8 mouse cellular contexts compared by ENCODE assay signal in genomic region chr4:125084403-125085345, GRCm38 (mm10). TPM values are rescaled to one million over a fixed set of nuclear protein-coding genes. Genes with fewer than 3 reads are reported as not detected.
DNase-seq lines count a peak whose midpoint lies in the region; ATAC-seq and TF ChIP-seq lines count a peak whose summit lies in the region.

TSS of gene Meaf6 (plus strand) at chr4:125085134.

- peaks cover 26% of the 10 kb centered on the region for H3K36me3 ChIP-seq in forebrain, embryonic 14.5 days (ENCODE audit: control insufficient read depth, insufficient read depth, low read length)
- no peaks in the 10 kb centered on the region; the same call in 1 of the 2 replicates for H3K36me3 ChIP-seq in liver, embryonic 16.5 days (ENCODE audit: control insufficient read depth, insufficient read depth)
- peaks cover 26% of the 10 kb centered on the region for H3K36me3 ChIP-seq in neural tube, embryonic 12.5 days
- H3K36me3 ChIP-seq in stomach, postnatal 0 days (ENCODE audit: control insufficient read depth, insufficient read depth, low read length) = 0 out of 2 replicates have a peak, but pooled peaks cover under 1% of the 10 kb centered on the region

- peak; percentile 76 for TF ChIP-seq CTCF in stomach, postnatal 0 days (IDR thresholded peaks at IDR 0.05; ENCODE audit: low read depth)

- H3K27me3 ChIP-seq in forebrain, embryonic 14.5 days (replicated peaks; ENCODE audit: control insufficient read depth, insufficient read depth, low read length) = no peaks in the 10 kb centered on the region
- H3K27me3 ChIP-seq in liver, embryonic 16.5 days (ENCODE audit: control insufficient read depth, insufficient read depth, low read depth, low read length) = no peaks in the 10 kb centered on the region
- no peaks in the 10 kb centered on the region for H3K27me3 ChIP-seq in neural tube, embryonic 12.5 days (replicated peaks)
- no peaks in the 10 kb centered on the region for H3K27me3 ChIP-seq in stomach, postnatal 0 days (ENCODE audit: control insufficient read depth, insufficient read depth, low read length)

- peak within 1 kb of the TSS; percentile 87 for H3K4me2 ChIP-seq in forebrain, embryonic 14.5 days (ENCODE audit: low read length)
- peak within 1 kb of the TSS; percentile 79 for H3K4me2 ChIP-seq in liver, embryonic 16.5 days (ENCODE audit: low read depth, low read length)
- H3K4me2 ChIP-seq in neural tube, embryonic 12.5 days (replicated peaks) = peak within 1 kb of the TSS; percentile 68
- peak within 1 kb of the TSS; percentile 81 for H3K4me2 ChIP-seq in stomach, postnatal 0 days (replicated peaks; ENCODE audit: low read depth)

- peak; percentile 76 for DNase-seq in ES-CJ7 (ENCODE audit: low read depth, low spot score)
- DNase-seq in cerebellum, adult 11 months = peak; percentile 91
- DNase-seq in forebrain, embryonic 14.5 days (ENCODE audit: low spot score) = peak; percentile 90
- DNase-seq in heart, postnatal 10 days = peak; percentile 95
- peak; percentile 47 for DNase-seq in large intestine, adult 2 months (ENCODE audit: low read depth, low spot score)
- peak; percentile 92 for DNase-seq in stomach, postnatal 0 days (ENCODE audit: low spot score)

- peak within 1 kb of the TSS; percentile 98 for H3K27ac ChIP-seq in forebrain, embryonic 14.5 days (ENCODE audit: low read depth, low read length)
- peak within 1 kb of the TSS; percentile 94 for H3K27ac ChIP-seq in liver, embryonic 16.5 days (ENCODE audit: low read length)
- H3K27ac ChIP-seq in neural tube, embryonic 12.5 days = peak within 1 kb of the TSS; percentile 96
- peak within 1 kb of the TSS; percentile 98 for H3K27ac ChIP-seq in stomach, postnatal 0 days (replicated peaks)

- ATAC-seq in forebrain, embryonic 14.5 days = peak; percentile 90
- ATAC-seq in liver, embryonic 16.5 days (ENCODE audit: low read depth) = peak; percentile 91
- peak; percentile 88 for ATAC-seq in neural tube, embryonic 12.5 days (ENCODE audit: low FRiP score, low read depth)
- peak; percentile 95 for ATAC-seq in stomach, postnatal 0 days (ENCODE audit: low FRiP score, low TSS enrichment)

- no peak for TF ChIP-seq EP300 in stomach, postnatal 0 days (optimal IDR thresholded peaks at IDR 0.05)

- peak within 1 kb of the TSS; percentile 92 for H3K9ac ChIP-seq in forebrain, embryonic 14.5 days (ENCODE audit: low read length)
- peak within 1 kb of the TSS; percentile 94 for H3K9ac ChIP-seq in liver, embryonic 16.5 days (ENCODE audit: low read depth, low read length)
- peak within 1 kb of the TSS; percentile 90 for H3K9ac ChIP-seq in neural tube, embryonic 12.5 days
- H3K9ac ChIP-seq in stomach, postnatal 0 days (ENCODE audit: low read length) = peak within 1 kb of the TSS; percentile 89

- no peaks in the 10 kb centered on the region for H3K9me3 ChIP-seq in forebrain, embryonic 14.5 days (replicated peaks; ENCODE audit: control insufficient read depth, low read length)
- H3K9me3 ChIP-seq in liver, embryonic 16.5 days (replicated peaks; ENCODE audit: control insufficient read depth, low read length) = no peaks in the 10 kb centered on the region
- no peaks in the 10 kb centered on the region for H3K9me3 ChIP-seq in neural tube, embryonic 12.5 days
- H3K9me3 ChIP-seq in stomach, postnatal 0 days (ENCODE audit: control insufficient read depth, low read length) = no peaks in the 10 kb centered on the region

- H3K4me3 ChIP-seq in forebrain, embryonic 14.5 days (ENCODE audit: low read depth, low read length) = peak within 1 kb of the TSS; percentile 83
- peak within 1 kb of the TSS; percentile 88 for H3K4me3 ChIP-seq in liver, embryonic 16.5 days (ENCODE audit: low read depth, low read length)
- H3K4me3 ChIP-seq in neural tube, embryonic 12.5 days = peak within 1 kb of the TSS; percentile 91
- H3K4me3 ChIP-seq in stomach, postnatal 0 days (ENCODE audit: low read depth, low read length) = peak within 1 kb of the TSS; percentile 83

- WGBS in forebrain, embryonic 14.5 days = 1% methylated on average over 63 of the region's 63 CpGs
- 1% methylated on average over 63 of the region's 63 CpGs for WGBS in large intestine, adult 2 months
- under 1% methylated on average over 62 of the region's 63 CpGs for WGBS in liver, embryonic 16.5 days (ENCODE audit: insufficient replicate concordance)
- WGBS in neural tube, embryonic 12.5 days = 1% methylated on average over 63 of the region's 63 CpGs
- 1% methylated on average over 60 of the region's 63 CpGs for WGBS in stomach, postnatal 0 days

- intact Hi-C loops in heart, postnatal 10 days (cut with DNase I) = loop anchor here (2.0 kb wide), 1 partner anchor 18 kb away; the partner anchor contains the start of gene Snip1

- H3K4me1 ChIP-seq in forebrain, embryonic 14.5 days (ENCODE audit: control insufficient read depth, insufficient read depth, low read length) = peaks cover 9% of the 10 kb centered on the region
- peaks cover 18% of the 10 kb centered on the region for H3K4me1 ChIP-seq in liver, embryonic 16.5 days (ENCODE audit: control insufficient read depth, low read depth, low read length)
- peaks cover 8% of the 10 kb centered on the region for H3K4me1 ChIP-seq in neural tube, embryonic 12.5 days
- 0 out of 2 replicates have a peak, but pooled peaks cover 3% of the 10 kb centered on the region for H3K4me1 ChIP-seq in stomach, postnatal 0 days (replicated peaks; ENCODE audit: control insufficient read depth, insufficient read depth)

RNA-seq across cellular contexts. Expression of gene Meaf6, which starts in this region (rescaled TPM):
- polyA plus RNA-seq in forebrain, embryonic 14.5 days (2014; fragmentation: Nextera tagmentation; extraction: Ambion mirVana) = 153 and 164 TPM in 2 replicates
- 10 to 100 TPM; 27.7 to 31.4 TPM for total RNA-seq in heart, postnatal 10 days (2021)
- 12.1 and 15.8 TPM in 2 replicates for polyA plus RNA-seq in large intestine, adult 2 months (2012; rRNA removed)
- polyA plus RNA-seq in liver, embryonic 16.5 days (2015; fragmentation: Nextera tagmentation; extraction: Ambion mirVana) = 15.9 and 17.8 TPM in 2 replicates
- 120 and 129 TPM in 2 replicates for polyA plus RNA-seq in neural tube, embryonic 12.5 days (2016; fragmentation: Nextera tagmentation; extraction: Ambion mirVana)
- polyA plus RNA-seq in stomach, postnatal 0 days (2015; fragmentation: Nextera tagmentation; extraction: Ambion mirVana) = 28.3 and 28.4 TPM in 2 replicates

Comparison
In these comparisons a context has a peak if more than half of its experiments do, and no peak if none do; other contexts are left out.
1. Peak in every context shown above with its lines: DNase-seq, ATAC-seq, H3K4me3 ChIP-seq and H3K27ac ChIP-seq.